Mouse (Mus musculus): ENCODE measurements around the gene Gm12117.

Gene Gm12117

DNA sequence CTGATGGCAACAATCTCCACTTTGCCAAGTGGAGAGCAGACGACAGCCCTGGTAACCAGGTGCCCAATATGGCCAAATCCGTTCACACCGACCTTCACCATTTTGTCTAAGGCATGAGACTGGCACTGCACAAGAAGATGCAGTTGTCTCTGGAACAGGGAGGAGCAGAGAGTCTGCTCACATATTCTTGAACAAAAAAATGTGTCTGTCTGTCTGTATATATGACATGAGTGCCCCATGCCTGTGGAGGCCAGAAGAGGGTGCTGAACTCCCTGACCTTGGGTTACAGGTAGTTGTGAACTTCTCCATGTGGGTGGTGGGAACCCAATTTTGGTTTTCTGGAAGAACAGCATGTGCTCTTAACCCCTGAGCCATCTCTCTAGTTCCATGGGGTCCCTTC is at the start of gene Gm12117:
Gene Gm12117, minus strand, starts transcription at position 101 of the 400 bp plus-strand sequence.
- DNase-seq (ENCODE audit: low read depth), result no peak

DNA sequence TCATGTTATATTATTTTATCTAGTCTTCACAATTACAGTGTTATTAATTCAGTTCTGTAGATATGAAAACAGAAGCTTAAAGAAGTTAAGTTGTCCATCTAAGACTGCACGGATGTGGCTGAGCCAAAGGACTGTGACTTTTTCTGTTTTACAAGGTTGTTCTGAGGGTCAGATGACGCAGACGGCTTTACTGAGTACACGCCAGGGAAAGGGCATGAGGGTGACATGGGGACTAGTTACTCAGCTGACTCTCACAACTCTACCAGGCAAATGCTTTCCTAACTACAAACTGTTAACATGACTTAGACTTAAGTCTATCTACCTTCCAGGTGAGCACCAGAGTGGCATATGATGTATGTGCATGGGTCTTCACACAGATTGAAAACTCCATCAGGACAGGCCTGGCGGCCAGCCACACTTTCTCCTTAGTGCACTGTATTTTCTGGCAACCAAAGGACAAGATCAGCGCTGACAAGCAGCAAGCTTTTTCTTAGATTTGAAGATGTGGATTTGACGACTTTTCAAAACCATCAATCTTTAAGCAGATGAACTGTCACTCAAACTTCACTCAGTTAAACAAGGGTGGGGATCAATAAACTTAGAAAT is 42.6 kb upstream of the Gm12117 start:
- DNase-seq (ENCODE audit: low read depth), result no peak

DNA sequence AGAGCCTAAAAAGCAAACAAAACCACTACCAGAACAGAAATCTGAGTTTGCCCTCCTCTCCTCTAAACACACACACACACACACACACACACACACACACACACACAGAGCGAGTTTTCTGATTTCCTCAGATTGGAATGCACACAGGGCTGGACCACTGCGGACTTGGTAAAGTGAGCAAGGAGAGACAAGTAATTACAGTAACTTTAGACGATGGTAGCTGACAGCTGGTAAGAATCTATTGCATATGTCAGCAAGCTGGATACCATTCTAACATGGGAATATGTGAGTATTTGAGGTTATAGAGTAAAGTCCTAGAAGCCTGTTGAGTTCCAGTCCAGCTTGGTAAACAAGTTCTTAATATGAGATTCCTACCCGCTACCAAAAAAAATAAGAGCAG is 33.0 kb upstream of the Gm12117 start:
- DNase-seq (ENCODE audit: low read depth), result no peak

DNA sequence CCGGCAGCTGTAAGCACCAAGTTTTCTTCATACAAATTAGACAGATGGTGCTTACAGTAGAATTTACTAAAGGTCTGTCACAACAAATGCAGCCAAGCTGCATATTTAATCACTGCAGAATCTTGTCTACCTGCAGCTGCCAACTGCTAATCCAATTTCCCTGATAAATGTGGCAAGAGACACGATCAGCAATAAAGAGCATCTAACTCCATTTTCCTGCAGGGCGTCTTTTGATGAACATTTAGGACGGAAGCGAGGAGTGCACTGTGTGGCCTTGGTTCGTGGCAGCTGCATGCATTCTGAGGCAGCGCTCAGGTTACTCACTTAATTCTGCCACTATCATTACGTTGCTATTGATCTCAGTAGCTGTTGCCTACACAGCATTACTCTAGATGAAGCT is 24.3 kb upstream of the Gm12117 start:
- DNase-seq (ENCODE audit: low read depth), result no peak

DNA sequence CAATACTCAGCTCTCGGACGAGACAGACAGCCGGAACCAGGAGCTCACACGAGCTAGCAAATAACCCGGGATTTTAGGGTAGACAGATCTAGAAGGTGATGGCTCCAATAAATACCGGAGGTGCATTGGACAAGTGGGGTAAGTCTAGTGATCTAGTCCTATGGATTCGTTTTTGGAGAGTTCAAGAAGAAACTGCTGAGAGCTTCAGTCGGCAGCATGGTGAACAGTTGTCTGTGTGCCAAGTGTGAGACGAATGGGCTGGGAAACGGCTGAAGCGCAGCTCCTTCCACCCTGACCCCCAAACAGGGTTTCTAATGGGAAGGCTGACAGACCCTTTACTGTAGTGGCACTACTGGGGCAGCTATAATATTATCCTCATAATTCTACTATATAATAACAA is 22.8 kb upstream of the Gm12117 start:
- DNase-seq (ENCODE audit: low read depth), result no peak

DNA sequence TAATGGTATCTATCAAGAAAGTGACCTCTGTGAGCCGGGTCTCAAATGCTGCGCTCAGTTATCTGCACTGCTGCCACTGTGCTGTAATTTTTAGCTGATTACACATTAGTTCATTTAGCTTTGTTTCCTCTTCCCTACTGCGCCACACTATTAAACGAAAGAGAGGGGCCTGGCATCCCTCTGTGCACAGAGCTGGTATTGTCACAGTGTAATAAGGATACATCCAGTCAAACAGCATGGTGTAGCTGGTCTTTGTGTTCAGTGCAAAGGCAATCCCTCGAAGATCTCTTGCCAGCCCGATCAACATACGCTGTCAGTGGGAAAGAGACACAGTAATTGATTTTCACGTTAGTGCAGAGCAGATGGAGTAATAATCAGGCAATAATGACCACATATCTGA is 20.6 kb upstream of the Gm12117 start:
- DNase-seq (ENCODE audit: low read depth), result no peak

DNA sequence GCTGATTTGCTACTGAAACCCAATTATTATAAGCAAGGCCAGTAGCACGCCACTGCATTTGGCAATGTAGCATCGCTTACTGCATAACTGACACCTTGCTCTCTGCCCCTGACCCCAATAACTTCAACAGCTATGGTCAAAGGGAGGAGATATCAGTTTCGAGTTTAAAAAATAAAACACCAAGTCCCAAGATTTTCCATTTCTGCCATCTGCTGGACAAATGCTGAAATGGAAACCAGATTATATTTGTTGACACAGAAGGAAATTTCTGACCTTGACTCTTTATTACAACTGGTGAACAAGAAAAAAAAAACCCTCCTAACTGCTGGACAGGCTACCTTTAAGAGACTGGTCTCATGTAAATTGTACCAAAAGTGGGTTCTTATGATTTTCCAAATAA is 18.9 kb upstream of the Gm12117 start:
- DNase-seq (ENCODE audit: low read depth), result peak; percentile 24

DNA sequence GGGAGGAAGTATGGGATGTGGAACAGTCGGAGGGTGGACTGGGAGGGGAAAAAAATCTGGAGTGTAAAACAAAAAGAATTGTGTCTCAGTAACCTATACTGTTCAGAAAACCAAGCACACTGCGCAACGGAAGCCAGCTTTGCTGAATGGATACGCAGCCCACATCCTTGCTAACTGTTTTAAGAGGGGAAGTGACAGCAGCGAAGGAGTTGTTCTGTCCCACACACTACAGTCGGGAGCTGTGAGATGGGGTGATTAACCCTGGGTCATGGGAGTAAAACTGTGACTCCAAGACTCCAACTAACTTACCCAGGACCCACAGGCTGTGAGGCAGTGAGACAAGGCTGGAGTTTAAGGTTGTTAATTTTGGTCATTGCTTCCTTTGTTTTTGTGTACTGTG is 17.5 kb upstream of the Gm12117 start:
- no peak for DNase-seq (ENCODE audit: low read depth)

DNA sequence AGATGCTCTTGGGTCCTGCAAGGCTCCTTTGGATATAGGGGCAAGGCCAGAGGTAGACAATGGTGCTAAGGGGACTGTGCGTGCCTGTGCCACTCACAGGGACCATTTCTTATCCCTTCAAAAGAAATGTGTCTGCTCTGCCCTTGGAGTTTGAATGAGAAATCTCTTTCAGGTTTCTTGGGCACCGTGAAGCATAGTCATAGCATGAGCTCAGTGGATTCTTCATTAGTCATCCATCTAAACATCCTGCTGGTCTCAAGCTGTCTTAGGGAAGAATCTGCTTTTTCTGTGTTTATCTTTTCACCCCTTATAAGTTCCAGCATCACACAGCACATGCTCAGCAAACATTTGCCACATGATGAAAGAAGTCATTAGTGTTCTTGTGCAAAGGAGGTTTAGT is 2.0 kb upstream of the Gm12117 start:
- no peak for DNase-seq (ENCODE audit: low read depth)

DNA sequence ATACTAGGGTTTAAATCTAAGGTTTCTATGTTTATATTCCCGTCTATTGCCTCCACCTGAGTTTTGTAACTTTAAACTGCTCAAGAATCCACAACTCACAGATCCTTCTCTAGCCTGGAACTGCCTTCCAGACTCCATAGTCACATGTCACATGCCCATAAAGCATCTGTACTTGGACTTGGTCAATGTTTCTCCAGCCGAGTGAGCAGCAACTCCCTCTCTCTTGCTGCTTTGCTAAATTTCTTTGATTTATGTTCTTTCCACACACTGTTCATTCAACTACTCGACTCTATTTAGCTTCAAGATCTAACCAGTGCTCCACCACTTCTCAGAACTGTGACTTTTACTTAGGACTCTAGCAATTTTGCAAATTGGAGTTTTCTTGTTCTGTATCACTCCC is 1.7 kb downstream of the Gm12117 start:
- no peak for DNase-seq (ENCODE audit: low read depth)

DNA sequence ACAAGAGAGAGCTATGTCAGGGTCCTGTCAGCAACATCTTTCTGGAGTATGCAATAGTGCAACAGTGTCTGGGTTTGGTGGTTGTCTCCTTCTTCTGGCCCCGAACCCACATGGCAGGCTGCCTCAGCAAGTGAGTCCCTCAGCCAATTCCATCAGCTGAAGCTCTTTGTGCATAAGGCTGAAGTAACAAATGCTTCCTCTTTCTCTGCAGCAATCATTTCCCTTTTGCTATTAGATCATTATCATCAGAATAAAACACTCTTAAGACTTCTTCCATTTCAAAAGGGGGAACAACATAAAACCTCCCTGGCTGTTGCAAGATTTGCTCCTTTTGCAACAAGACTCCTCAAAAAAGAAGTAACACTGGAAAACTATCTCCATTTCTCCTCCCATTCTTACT is 2.2 kb downstream of the Gm12117 start:
- no peak for DNase-seq (ENCODE audit: low read depth)

DNA sequence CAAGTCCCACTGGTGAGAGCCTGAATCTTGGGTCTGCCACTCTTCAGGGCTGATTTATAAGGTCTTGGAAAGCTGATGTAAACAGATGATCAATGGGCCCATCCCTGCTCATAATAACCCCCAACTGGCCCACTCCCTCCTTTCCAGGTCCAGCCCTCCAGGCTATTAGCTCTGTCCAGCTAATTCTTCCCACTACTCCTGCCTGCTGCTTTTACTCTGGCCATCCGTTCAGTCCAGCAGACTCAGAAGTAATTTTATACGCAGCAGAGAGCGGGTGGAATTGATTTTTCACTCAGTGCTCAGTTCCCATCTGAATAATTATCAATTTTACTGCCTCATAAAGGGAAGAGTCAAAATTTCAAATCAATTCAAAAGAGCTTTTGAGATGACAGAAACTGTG is 36.2 kb downstream of the Gm12117 start:
- DNase-seq (ENCODE audit: low read depth), result no peak

DNA sequence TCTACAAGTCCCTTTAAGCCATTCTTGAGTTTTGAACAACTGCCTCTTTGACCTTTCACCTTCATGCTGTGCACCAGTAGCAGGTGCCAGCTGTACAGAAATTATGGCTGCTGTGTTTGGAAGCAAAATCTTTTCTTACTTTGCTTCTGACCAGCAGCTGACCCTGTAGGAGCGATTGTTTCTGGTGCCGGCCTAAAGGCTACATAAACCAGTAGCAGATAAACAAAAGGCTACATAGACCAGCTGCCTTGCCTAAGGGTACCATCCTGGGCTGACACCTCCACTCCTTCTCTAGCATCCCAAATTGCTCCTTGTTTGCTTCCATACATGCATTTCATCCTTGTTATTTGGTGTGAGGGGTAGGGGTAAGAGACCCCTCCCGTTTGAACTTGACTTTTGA is 42.4 kb downstream of the Gm12117 start:
- no peak for DNase-seq (ENCODE audit: low read depth)

DNA sequence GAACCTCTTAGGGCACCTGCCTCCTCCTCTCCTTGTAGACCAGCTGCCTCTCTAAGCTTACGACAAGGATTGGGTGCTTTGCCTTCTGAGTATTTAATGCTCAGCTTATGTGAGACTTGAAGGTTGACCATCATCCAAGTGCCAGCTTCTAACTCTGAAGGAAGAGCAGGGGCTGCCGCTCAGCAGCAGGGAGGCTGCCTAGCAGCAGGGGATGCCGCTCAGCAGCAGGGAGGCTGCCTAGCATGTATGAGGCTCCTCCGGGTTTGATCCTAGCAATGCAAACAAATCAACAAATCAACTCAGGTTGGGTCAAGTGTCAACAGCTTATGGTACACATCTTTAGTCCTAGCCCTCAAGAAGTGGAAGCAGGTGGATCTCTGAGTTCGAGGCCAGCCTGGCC is 44.5 kb downstream of the Gm12117 start:
- no peak for DNase-seq (ENCODE audit: low read depth)

DNA sequence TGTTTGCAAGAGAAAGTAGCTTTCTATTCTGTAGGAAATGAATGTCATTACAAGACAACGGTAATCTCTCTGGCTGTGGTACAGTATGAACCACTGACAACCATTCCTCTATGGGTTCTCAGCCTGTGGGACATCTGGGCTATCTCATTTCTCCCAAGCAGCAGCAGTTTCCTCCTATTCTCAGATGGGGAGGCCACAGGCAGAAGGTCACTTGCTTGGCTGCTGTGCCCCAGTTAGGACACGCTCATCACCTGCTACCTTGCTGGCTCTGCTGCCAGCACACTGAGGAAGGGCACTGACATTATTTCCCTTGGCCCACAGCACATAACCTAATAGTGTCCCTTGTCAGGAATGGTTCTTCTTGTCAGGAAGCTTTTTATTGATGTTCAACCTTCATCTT is 48.4 kb downstream of the Gm12117 start:
- DNase-seq (ENCODE audit: low read depth), result no peak

DNA sequence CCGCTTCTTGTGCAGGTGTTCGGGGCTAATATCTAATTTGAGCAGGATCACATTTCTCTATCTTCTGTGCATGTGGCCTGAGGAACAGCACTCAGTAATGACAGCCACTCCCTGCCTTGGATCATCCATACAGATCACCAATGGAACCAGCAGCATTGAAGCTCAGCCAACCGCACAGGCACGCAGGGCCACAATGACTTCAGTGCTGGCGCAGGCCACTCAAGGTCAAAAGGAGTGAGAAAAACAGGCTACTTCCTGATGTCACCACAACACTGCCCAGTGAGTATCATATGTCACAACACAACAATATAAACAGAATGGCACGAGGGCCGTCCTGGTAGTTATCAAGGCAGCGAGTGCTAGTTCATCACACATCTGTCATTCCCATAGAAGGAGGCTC is 50.0 kb downstream of the Gm12117 start:
- no peak for DNase-seq (ENCODE audit: low read depth)

All from fibroblast of lung, adult 2 months (primary cell).